Mouse (Mus musculus) liver, embryonic 14.5 days (tissue): ENCODE measurements at regions not wholly inside any gene's neighbourhood (a gene's known extent, or its start where the extent isn't known, plus 50 kb on each side); places are given as distances from the start of the nearest gene placed in this dataset.

ENCODE experiments used
- CTCF ChIP-seq: IDR thresholded peaks from 2 replicates; pipeline ENCODE4 v1.5.1; 2016; ENCODE audit warnings: antibody characterized with exemption, low read depth, control low read depth
- EP300 ChIP-seq: IDR thresholded peaks from 2 replicates; pipeline ENCODE4 v1.6.1; 2016; ENCODE audit warnings: antibody characterized with exemption, low read depth

DNA sequence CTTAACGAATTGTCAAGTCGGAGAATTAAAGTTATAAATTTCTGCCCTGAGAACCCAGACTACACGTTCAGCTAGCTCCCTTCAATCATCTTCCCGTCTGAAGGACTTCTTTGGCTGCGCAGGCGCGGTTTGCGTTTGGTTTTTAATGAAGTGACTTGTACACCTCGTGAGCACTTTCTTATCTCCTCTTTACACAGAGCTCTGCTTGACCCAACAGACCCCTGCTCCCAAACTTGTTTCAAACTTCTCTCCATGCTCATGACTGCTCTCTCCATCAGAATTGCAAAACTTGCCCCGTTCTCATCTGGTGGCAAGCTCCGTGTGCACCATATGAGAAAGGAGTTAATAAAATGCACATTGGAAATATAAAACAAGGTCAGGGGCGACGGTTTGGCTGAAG, 257.2 kb upstream of the Nt5e start:
- TF ChIP-seq CTCF (no peak), EP300 (no peak)
